Mouse (Mus musculus) E14TG2a.4 (cell line): ENCODE measurements at regions not wholly inside any gene's neighbourhood (a gene's known extent, or its start where the extent isn't known, plus 50 kb on each side); places are given as distances from the start of the nearest gene placed in this dataset.
A peak's percentile ranks its signal among the peaks of the same experiment; 100 is the strongest.

Experiments
- H3K27me3 ChIP-seq: 2 replicates; pipeline ENCODE4 v1.6.1; 2014; ENCODE audit warnings: low read length, control low read depth; ENCODE audit not compliant: insufficient read depth
- H3K36me3 ChIP-seq: 2 replicates; pipeline ENCODE4 v1.6.1; 2014; ENCODE audit warnings: low read length, control low read depth; ENCODE audit not compliant: insufficient read depth
- H3K4me1 ChIP-seq: replicated peaks from 2 replicates; pipeline ENCODE4 v1.6.1; 2014; ENCODE audit warnings: low read depth, low read length, control low read depth
- H3K4me3 ChIP-seq: replicated peaks from 2 replicates; pipeline ENCODE4 v1.5.1; 2014; ENCODE audit warnings: mild to moderate bottlenecking, low read length
- H3K9me3 ChIP-seq: 2 replicates; pipeline ENCODE4 v1.6.1; 2014; ENCODE audit warnings: low read length, control low read depth
- CTCF ChIP-seq: conservative IDR thresholded peaks from 2 replicates; pipeline ENCODE4 v1.5.1; 2014; ENCODE audit warnings: low read length
- NANOG ChIP-seq: IDR thresholded peaks from 2 replicates; pipeline ENCODE4 v1.6.1; 2014; ENCODE audit warnings: borderline replicate concordance, low read length, mixed read lengths
- POU5F1 ChIP-seq: IDR thresholded peaks from 2 replicates; pipeline ENCODE4 v1.6.1; 2014; ENCODE audit warnings: low read length, borderline replicate concordance

GRCm38 (mm10) chr3:157723184-157723583 is 156.5 kb downstream of the Ptger3 start:
- TF ChIP-seq CTCF (no peak), NANOG (no peak), POU5F1 (no peak)
- Histone ChIP-seq H3K36me3 (no peaks in the 10 kb centered on the region), H3K9me3 (no peaks in the 10 kb centered on the region), H3K4me1 (no peaks in the 10 kb centered on the region), H3K4me3 (no peak overlapping the region), H3K27me3 (peaks cover 3% of the 10 kb centered on the region; the same call in 1 of the 2 replicates)

DNA sequence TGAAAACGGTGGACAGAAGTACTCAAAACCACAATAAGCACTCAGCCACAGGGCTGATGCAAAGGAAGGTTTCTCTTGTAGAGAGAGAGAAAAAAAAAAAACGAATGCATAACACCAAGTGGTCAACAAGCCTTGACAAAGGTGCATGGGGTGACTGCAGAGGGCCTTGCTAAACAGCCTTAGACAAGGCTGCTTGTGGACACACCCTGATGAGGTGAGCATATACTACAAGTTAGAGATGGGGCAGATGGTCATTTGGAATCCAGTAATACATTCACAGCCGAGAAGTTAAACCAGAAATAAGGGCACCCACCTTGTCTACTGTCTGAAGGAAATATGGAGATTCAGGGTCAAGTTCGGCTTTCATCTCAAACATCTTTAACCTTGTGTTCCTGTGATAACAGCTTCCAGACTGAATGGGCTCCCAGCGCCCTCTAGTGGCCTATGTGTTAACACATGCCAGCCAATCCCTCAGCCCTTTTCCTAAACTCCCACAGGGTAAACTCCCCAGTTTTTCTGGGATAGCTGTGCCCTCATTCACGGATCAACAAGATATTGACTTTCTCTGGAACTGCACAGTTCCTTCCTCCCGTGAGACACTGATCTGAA is 150.7 kb downstream of the Ptger3 start:
- Histone ChIP-seq H3K4me3 (no peak overlapping the region), H3K9me3 (no peaks in the 10 kb centered on the region), H3K36me3 (no peaks in the 10 kb centered on the region), H3K27me3 (peaks cover 3% of the 10 kb centered on the region; the same call in 1 of the 2 replicates), H3K4me1 (0 out of 2 replicates have a peak, but pooled peaks cover 2% of the 10 kb centered on the region)
- TF ChIP-seq CTCF (peak; percentile 78), NANOG (no peak)

GRCm38 (mm10) chr3:157714023-157714422 is 147.3 kb downstream of the Ptger3 start:
- Histone ChIP-seq H3K27me3 (peaks cover 3% of the 10 kb centered on the region; the same call in 1 of the 2 replicates), H3K9me3 (no peaks in the 10 kb centered on the region), H3K4me1 (0 out of 2 replicates have a peak, but pooled peaks cover 2% of the 10 kb centered on the region), H3K36me3 (no peaks in the 10 kb centered on the region), H3K4me3 (no peak overlapping the region)
- no peak for TF ChIP-seq NANOG
- no peak for TF ChIP-seq POU5F1
- no peak for TF ChIP-seq CTCF

- no peaks in the 10 kb centered on the region for H3K4me1 ChIP-seq
- TF ChIP-seq POU5F1 (no peak), CTCF (no peak), NANOG (no peak)
- H3K9me3 ChIP-seq = no peaks in the 10 kb centered on the region
- no peak overlapping the region for H3K4me3 ChIP-seq
- H3K27me3 ChIP-seq = no peaks in the 10 kb centered on the region
- no peaks in the 10 kb centered on the region for H3K36me3 ChIP-seq
Measured at GRCm38 (mm10) chr3:157710790-157711381, 144.2 kb downstream of the Ptger3 start.

DNA sequence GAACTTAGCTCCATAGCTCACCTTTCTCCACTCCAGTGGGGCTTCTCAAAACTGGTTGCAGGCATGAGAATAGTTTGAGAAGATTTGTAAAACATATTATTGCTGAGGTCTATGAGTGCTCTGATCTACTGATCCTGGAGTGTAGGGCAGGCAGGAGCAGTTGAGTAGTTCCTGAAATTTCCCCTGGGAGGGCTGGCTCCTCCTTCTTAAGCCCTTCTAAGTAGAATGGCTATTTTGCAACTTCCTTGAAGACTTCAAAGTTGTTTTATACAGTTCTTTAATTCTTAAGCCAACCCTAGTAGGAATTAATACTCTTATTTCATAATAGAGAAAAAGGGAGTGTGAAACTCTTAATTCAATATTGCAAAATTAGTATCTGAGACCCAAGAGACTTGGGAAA is 133.3 kb downstream of the Ptger3 start:
- Histone ChIP-seq H3K36me3 (no peaks in the 10 kb centered on the region), H3K4me1 (no peaks in the 10 kb centered on the region; the same call in 1 of the 2 replicates), H3K4me3 (no peak overlapping the region), H3K9me3 (no peaks in the 10 kb centered on the region), H3K27me3 (peaks cover 3% of the 10 kb centered on the region; the same call in 1 of the 2 replicates)
- TF ChIP-seq NANOG = no peak
- no peak for TF ChIP-seq POU5F1
- no peak for TF ChIP-seq CTCF

GRCm38 (mm10) chr3:157698529-157698928 is 131.8 kb downstream of the Ptger3 start:
- peaks cover 3% of the 10 kb centered on the region; the same call in 1 of the 2 replicates for H3K27me3 ChIP-seq
- no peaks in the 10 kb centered on the region for H3K9me3 ChIP-seq
- H3K36me3 ChIP-seq = no peaks in the 10 kb centered on the region
- TF ChIP-seq CTCF = no peak
- no peak for TF ChIP-seq POU5F1
- TF ChIP-seq NANOG = no peak
- no peaks in the 10 kb centered on the region; the same call in 1 of the 2 replicates for H3K4me1 ChIP-seq
- no peak overlapping the region for H3K4me3 ChIP-seq

GRCm38 (mm10) chr3:157695128-157696075 is 128.7 kb downstream of the Ptger3 start:
- Histone ChIP-seq H3K4me1 (no peaks in the 10 kb centered on the region), H3K27me3 (peaks cover 3% of the 10 kb centered on the region; the same call in 1 of the 2 replicates), H3K9me3 (no peaks in the 10 kb centered on the region), H3K4me3 (no peak overlapping the region), H3K36me3 (no peaks in the 10 kb centered on the region)
- no peak for TF ChIP-seq POU5F1
- TF ChIP-seq NANOG = no peak
- TF ChIP-seq CTCF = no peak
